Mouse (Mus musculus) forebrain, postnatal 0 days (tissue): ENCODE data around the gene Dedd2. TPM values are rescaled to one million over a fixed set of nuclear protein-coding genes. Genes with fewer than 3 reads are reported as not detected.

Experiments used
- ATAC-seq: fragments of 200-750 bp; cut with Nextera tagmentation; 2 replicates; pipeline ENCODE4 v1.8.0; 2017; ENCODE audit warnings: mild to moderate bottlenecking, moderate library complexity
- DNase-seq: peaks from one replicate; pipeline ENCODE4 v3.0.0-alpha.2; 2015
- H3K27ac ChIP-seq: fragments of 300-500 bp; sonication (generic); 2 replicates; pipeline ENCODE4 v1.5.1; 2014; ENCODE audit warnings: low read depth, mild to moderate bottlenecking, antibody characterized with exemption, low read length, moderate library complexity, mixed read lengths
- H3K27me3 ChIP-seq: fragments of 300-500 bp; sonication (generic); 2 replicates; pipeline ENCODE4 v1.6.1; 2014; ENCODE audit warnings: mild to moderate bottlenecking, low read length, mixed read lengths; ENCODE audit not compliant: insufficient read depth
- H3K36me3 ChIP-seq: fragments of 300-500 bp; sonication (generic); 2 replicates; pipeline ENCODE4 v1.6.1; 2014; ENCODE audit warnings: mild to moderate bottlenecking, moderate library complexity; ENCODE audit not compliant: insufficient read depth
- H3K4me1 ChIP-seq: fragments of 300-500 bp; sonication (generic); 2 replicates; pipeline ENCODE4 v1.6.1; 2014; ENCODE audit warnings: antibody characterized with exemption; ENCODE audit not compliant: insufficient read depth
- H3K4me2 ChIP-seq: fragments of 300-500 bp; sonication (generic); 2 replicates; pipeline ENCODE4 v1.6.1; 2014; ENCODE audit warnings: low read depth, mild to moderate bottlenecking, moderate library complexity
- H3K4me3 ChIP-seq: fragments of 300-500 bp; sonication (generic); 2 replicates; pipeline ENCODE4 v1.5.1; 2014; ENCODE audit warnings: low read depth, low read length, mixed read lengths
- H3K9ac ChIP-seq: fragments of 300-500 bp; sonication (generic); 2 replicates; pipeline ENCODE4 v1.6.1; 2014; ENCODE audit warnings: mild to moderate bottlenecking
- H3K9me3 ChIP-seq: fragments of 300-500 bp; sonication (generic); 2 replicates; pipeline ENCODE4 v1.6.1; 2016; ENCODE audit warnings: low read length
- CTCF ChIP-seq: sonication (generic); IDR thresholded peaks from 2 replicates; pipeline ENCODE4 v1.5.1; 2016; ENCODE audit warnings: antibody characterized with exemption, control low read depth, low read depth
- WGBS: fragments of 180-500 bp; shearing (Covaris S2); extraction: QIAGEN DNeasy Blood & Tissue Kit; methylation state at CpG from one replicate; pipeline ENCODE4 v1.1.7; 2014; 5-methylcytosine and 5-hydroxymethylcytosine counted together
- polyA plus RNA-seq: library from polyadenylated mRNA; unstranded; fragments of >200 nt; fragmentation: Nextera tagmentation; extraction: Ambion mirVana; gene quantifications from 2 replicates; pipeline ENCODE4 v1.2.1, GENCODE M21; 2015
- total RNA-seq: library from RNA; depleted of rRNA; stranded (reverse); fragments of >200 nt; gene quantifications from 2 replicates; pipeline ENCODE4 v1.2.3, GENCODE M21; 2014

Gene Dedd2
- total and polyA plus RNA-seq, 2 experiments from 2014 or later = 17.3 to 23.4 TPM

GRCm38 (mm10) chr7:25178787-25179605 lies 41.4 kb downstream of the Dedd2 start:
- H3K27ac ChIP-seq = peak overlapping the region; percentile 99
- peaks cover 8% of the 10 kb centered on the region; the same call in 1 of the 2 replicates for H3K27me3 ChIP-seq
- H3K36me3 ChIP-seq = no peaks in the 10 kb centered on the region
- ATAC-seq (peak; percentile 69), DNase-seq (peak; percentile 67)
- peak overlapping the region; percentile 71 for H3K4me3 ChIP-seq
- H3K4me1 ChIP-seq = peaks cover 16% of the 10 kb centered on the region
- H3K9ac ChIP-seq = peak overlapping the region; percentile 97
- H3K9me3 ChIP-seq = no peaks in the 10 kb centered on the region
- 1% methylated on average over 50 of the region's 56 CpGs for WGBS
- peak overlapping the region; percentile 66 for H3K4me2 ChIP-seq
- no peak for TF ChIP-seq CTCF

- 1% methylated on average over 17 of the region's 17 CpGs for WGBS
- DNase-seq = peak; percentile 62
Observed at GRCm38 (mm10) chr7:25178317-25178716, 42.1 kb downstream of the Dedd2 start.

GRCm38 (mm10) chr7:25174343-25174742 lies 46.1 kb downstream of the Dedd2 start:
- no peak for ATAC-seq
- Histone ChIP-seq H3K4me2 (no peak overlapping the region), H3K36me3 (no peaks in the 10 kb centered on the region), H3K4me3 (no peak overlapping the region), H3K9me3 (no peaks in the 10 kb centered on the region), H3K4me1 (peaks cover 9% of the 10 kb centered on the region), H3K9ac (no peak overlapping the region), H3K27ac (no peak overlapping the region), H3K27me3 (no peaks in the 10 kb centered on the region)
- WGBS = 38% methylated on average over 11 of the region's 11 CpGs
- no peak for TF ChIP-seq CTCF
- no peak for DNase-seq

More at GRCm38 (mm10) chr7:25178317-25178716, 42.1 kb downstream of the Dedd2 start:
- H3K9me3 ChIP-seq = no peaks in the 10 kb centered on the region
- peak overlapping the region; percentile 66 for H3K4me2 ChIP-seq
- peaks cover 8% of the 10 kb centered on the region; the same call in 1 of the 2 replicates for H3K27me3 ChIP-seq
- no peak for TF ChIP-seq CTCF
- H3K9ac ChIP-seq = peak overlapping the region; percentile 97
- H3K36me3 ChIP-seq = no peaks in the 10 kb centered on the region
- H3K4me3 ChIP-seq = peak overlapping the region; percentile 71
- peak overlapping the region; percentile 99 for H3K27ac ChIP-seq
- ATAC-seq = no peak
- peaks cover 16% of the 10 kb centered on the region for H3K4me1 ChIP-seq

GRCm38 (mm10) chr7:25172669-25173068 lies 47.7 kb downstream of the Dedd2 start:
- no peak for TF ChIP-seq CTCF
- no peak for ATAC-seq
- no peaks in the 10 kb centered on the region for H3K27me3 ChIP-seq
- H3K9me3 ChIP-seq = no peaks in the 10 kb centered on the region
- no peak overlapping the region for H3K27ac ChIP-seq
- peaks cover 7% of the 10 kb centered on the region for H3K4me1 ChIP-seq
- 57% methylated on average over 5 of the region's 5 CpGs for WGBS
- DNase-seq = no peak
- H3K36me3 ChIP-seq = no peaks in the 10 kb centered on the region
- no peak overlapping the region for H3K4me2 ChIP-seq
- no peak overlapping the region for H3K9ac ChIP-seq
- no peak overlapping the region for H3K4me3 ChIP-seq

- 27% methylated on average over 3 of the region's 3 CpGs for WGBS
- 0 out of 2 replicates have a peak, but pooled peaks have one; percentile 44 for ATAC-seq
- Histone ChIP-seq H3K27me3 (no peaks in the 10 kb centered on the region), H3K4me1 (no peaks in the 10 kb centered on the region), H3K9ac (no peak overlapping the region), H3K4me2 (no peak overlapping the region), H3K9me3 (no peaks in the 10 kb centered on the region), H3K27ac (no peak overlapping the region), H3K36me3 (no peaks in the 10 kb centered on the region), H3K4me3 (no peak overlapping the region)
- no peak for DNase-seq
- no peak for TF ChIP-seq CTCF
Observed at GRCm38 (mm10) chr7:25170583-25170982, 49.8 kb downstream of the Dedd2 start.

GRCm38 (mm10) chr7:25166106-25166505 lies 54.3 kb downstream of the Dedd2 start:
- Histone ChIP-seq H3K27me3 (no peaks in the 10 kb centered on the region), H3K9me3 (no peaks in the 10 kb centered on the region), H3K9ac (no peak overlapping the region), H3K36me3 (no peaks in the 10 kb centered on the region), H3K27ac (no peak overlapping the region), H3K4me3 (no peak overlapping the region), H3K4me2 (no peak overlapping the region), H3K4me1 (no peaks in the 10 kb centered on the region)
- TF ChIP-seq CTCF = no peak
- DNase-seq (no peak), ATAC-seq (no peak)
- 85% methylated on average over 5 of the region's 5 CpGs for WGBS

GRCm38 (mm10) chr7:25156158-25156648 lies 64.2 kb downstream of the Dedd2 start:
- TF ChIP-seq CTCF = no peak
- H3K9me3 ChIP-seq = no peaks in the 10 kb centered on the region
- peaks cover 8% of the 10 kb centered on the region; the same call in 1 of the 2 replicates for H3K36me3 ChIP-seq
- peaks cover 21% of the 10 kb centered on the region for H3K4me1 ChIP-seq
- WGBS = 40% methylated on average over 14 of the region's 14 CpGs
- H3K27ac ChIP-seq = no peak overlapping the region
- H3K4me3 ChIP-seq = no peak overlapping the region
- no peak for ATAC-seq
- H3K27me3 ChIP-seq = no peaks in the 10 kb centered on the region
- no peak overlapping the region for H3K9ac ChIP-seq
- H3K4me2 ChIP-seq = no peak overlapping the region
- no peak for DNase-seq
